In genomic region chr2:36211785-36212184, GRCm38 (mm10) we compare ENCODE assay signal across 16 mouse cellular contexts. TPM values are rescaled to one million over a fixed set of nuclear protein-coding genes. Genes with fewer than 3 reads are reported as not detected.
DNase-seq lines count a peak whose midpoint lies in the region; ATAC-seq and TF ChIP-seq lines count a peak whose summit lies in the region.
"Had no signal": no experiment of that assay in that cellular context is flagged by ENCODE, and none has a peak within 500 bp of the region (broad histone marks: within the 10 kb centered on the region; RNA-seq: fewer than 3 reads in every experiment).

No protein-coding gene starts in this region.

- H3K4me3 ChIP-seq in kidney, embryonic 14.5 days (ENCODE audit: low read length): no peak overlapping the region
- no peak overlapping the region for H3K4me3 ChIP-seq in neural tube, embryonic 15.5 days (replicated peaks)
- no peak overlapping the region for H3K4me3 ChIP-seq in embryonic facial prominence, embryonic 13.5 days
- no peak overlapping the region for H3K4me3 ChIP-seq in liver, postnatal 0 days (ENCODE audit: low read depth, low read length)
- H3K4me3 ChIP-seq: intestine, embryonic 15.5 days had no signal

- peaks cover 12% of the 10 kb centered on the region for H3K27me3 ChIP-seq in kidney, embryonic 14.5 days (ENCODE audit: control insufficient read depth, insufficient read depth, low read length)
- peaks cover 44% of the 10 kb centered on the region for H3K27me3 ChIP-seq in neural tube, embryonic 15.5 days (replicated peaks)
- H3K27me3 ChIP-seq in embryonic facial prominence, embryonic 13.5 days: peaks cover 35% of the 10 kb centered on the region
- H3K27me3 ChIP-seq in liver, postnatal 0 days (ENCODE audit: insufficient read depth, low read length): peaks cover 35% of the 10 kb centered on the region

- H3K4me2 ChIP-seq in kidney, embryonic 14.5 days (replicated peaks; ENCODE audit: low read depth, low read length): no peak overlapping the region
- H3K4me2 ChIP-seq in neural tube, embryonic 15.5 days: no peak overlapping the region
- peak overlapping the region; percentile 9; the same call in 1 of the 2 replicates for H3K4me2 ChIP-seq in embryonic facial prominence, embryonic 13.5 days
- no peak overlapping the region for H3K4me2 ChIP-seq in liver, postnatal 0 days (ENCODE audit: low read depth, low read length)

- WGBS in kidney, embryonic 14.5 days: 6% methylated on average over 7 of the region's 7 CpGs
- WGBS in neural tube, embryonic 15.5 days: 19% methylated on average over 7 of the region's 7 CpGs
- WGBS in embryonic facial prominence, embryonic 13.5 days: 5% methylated on average over 7 of the region's 7 CpGs
- 60% methylated on average over 7 of the region's 7 CpGs for WGBS in liver, postnatal 0 days (ENCODE audit: insufficient replicate concordance)

- no peak for TF ChIP-seq CTCF in liver, postnatal 0 days (IDR thresholded peaks at IDR 0.05; ENCODE audit: low read depth)

- peaks cover 12% of the 10 kb centered on the region for H3K4me1 ChIP-seq in kidney, embryonic 14.5 days (ENCODE audit: control insufficient read depth, insufficient read depth, low read length)
- H3K4me1 ChIP-seq in neural tube, embryonic 15.5 days: peaks cover 17% of the 10 kb centered on the region; the same call in 1 of the 2 replicates
- H3K4me1 ChIP-seq in embryonic facial prominence, embryonic 13.5 days: peaks cover 55% of the 10 kb centered on the region
- H3K4me1 ChIP-seq in liver, postnatal 0 days (ENCODE audit: insufficient read depth): peaks cover 16% of the 10 kb centered on the region

- no peak for DNase-seq in kidney, adult 18-20 months
- peak; percentile 69 for DNase-seq in neural tube, embryonic 10.5 days (ENCODE audit: extremely low spot score, low spot score)
- DNase-seq in retina, postnatal 1 day: peak; percentile 31
- DNase-seq in liver, postnatal 0 days: no peak
- no peak for DNase-seq in thymus, postnatal 36 days
- DNase-seq: cerebellum, adult 11 months; gastrocnemius, postnatal 10 days; heart, postnatal 4 days; liver, embryonic 13.5 days; right cerebral cortex, postnatal 25 days; thymus, adult 2 months had no signal

- no peak for TF ChIP-seq EP300 in liver, postnatal 0 days (IDR thresholded peaks at IDR 0.05; ENCODE audit: low read depth)

- no peak overlapping the region for H3K9ac ChIP-seq in kidney, embryonic 14.5 days (ENCODE audit: low read depth, low read length)
- H3K9ac ChIP-seq in neural tube, embryonic 15.5 days (replicated peaks): no peak overlapping the region
- no peak overlapping the region for H3K9ac ChIP-seq in embryonic facial prominence, embryonic 13.5 days
- no peak overlapping the region for H3K9ac ChIP-seq in liver, postnatal 0 days (replicated peaks)
- H3K9ac ChIP-seq: intestine, embryonic 15.5 days; liver, embryonic 13.5 days had no signal

- no peaks in the 10 kb centered on the region for H3K36me3 ChIP-seq in kidney, embryonic 14.5 days (ENCODE audit: control insufficient read depth, insufficient read depth, low read length)
- H3K36me3 ChIP-seq in neural tube, embryonic 15.5 days: no peaks in the 10 kb centered on the region
- no peaks in the 10 kb centered on the region for H3K36me3 ChIP-seq in embryonic facial prominence, embryonic 13.5 days
- no peaks in the 10 kb centered on the region for H3K36me3 ChIP-seq in liver, postnatal 0 days (replicated peaks; ENCODE audit: insufficient read depth, low read length)
- H3K36me3 ChIP-seq: intestine, embryonic 15.5 days; liver, embryonic 13.5 days had no signal

- H3K9me3 ChIP-seq in kidney, embryonic 14.5 days (ENCODE audit: control insufficient read depth, low read length): no peaks in the 10 kb centered on the region
- no peaks in the 10 kb centered on the region for H3K9me3 ChIP-seq in neural tube, embryonic 15.5 days (replicated peaks)
- H3K9me3 ChIP-seq in embryonic facial prominence, embryonic 13.5 days: no peaks in the 10 kb centered on the region
- H3K9me3 ChIP-seq in liver, postnatal 0 days (ENCODE audit: low read length): no peaks in the 10 kb centered on the region
- H3K9me3 ChIP-seq: intestine, embryonic 15.5 days; liver, embryonic 13.5 days had no signal

- no peak overlapping the region for H3K27ac ChIP-seq in kidney, embryonic 14.5 days (ENCODE audit: low read depth, low read length)
- H3K27ac ChIP-seq in neural tube, embryonic 15.5 days (replicated peaks): no peak overlapping the region
- peak overlapping the region; percentile 48 for H3K27ac ChIP-seq in embryonic facial prominence, embryonic 13.5 days
- no peak overlapping the region for H3K27ac ChIP-seq in liver, postnatal 0 days (ENCODE audit: low read depth)
- H3K27ac ChIP-seq: intestine, embryonic 15.5 days; liver, embryonic 13.5 days had no signal

- ATAC-seq in kidney, embryonic 14.5 days (ENCODE audit: low FRiP score, low TSS enrichment): peak; percentile 75
- no peak for ATAC-seq in neural tube, embryonic 15.5 days (ENCODE audit: low FRiP score)
- ATAC-seq in embryonic facial prominence, embryonic 13.5 days (ENCODE audit: insufficient number of reproducible peaks, insufficient read depth, low FRiP score, low TSS enrichment, low read depth): no peak
- no peak for ATAC-seq in liver, postnatal 0 days
- ATAC-seq: forebrain, embryonic 14.5 days; intestine, embryonic 15.5 days had no signal

RNA-seq across cellular contexts. Expression of gene Ptgs1, which starts 18.4 kb away (rescaled TPM):
- 16.4 and 24.6 TPM in 2 replicates for polyA plus RNA-seq in kidney, embryonic 14.5 days (2014; fragmentation: Nextera tagmentation; extraction: Ambion mirVana)
- polyA plus RNA-seq in neural tube, embryonic 15.5 days (2015; fragmentation: Nextera tagmentation; extraction: Ambion mirVana): 7.4 and 8.1 TPM in 2 replicates
- polyA plus RNA-seq in embryonic facial prominence, embryonic 13.5 days (2015; fragmentation: Nextera tagmentation; extraction: Ambion mirVana): 6.6 and 6.9 TPM in 2 replicates
- 24.7 and 25.3 TPM in 2 replicates for polyA plus RNA-seq in liver, postnatal 0 days (2015; fragmentation: Nextera tagmentation; extraction: Ambion mirVana)

Comparison
In these comparisons a context has a peak if more than half of its experiments do, and no peak if none do; other contexts are left out.
1. DNase-seq: peak in neural tube, embryonic 10.5 days (single experiment) and retina, postnatal 1 day (single experiment); none in kidney, adult 18-20 months (single experiment), liver, postnatal 0 days (single experiment) and thymus, postnatal 36 days (0 of 2).